In the genomic region with DNA sequence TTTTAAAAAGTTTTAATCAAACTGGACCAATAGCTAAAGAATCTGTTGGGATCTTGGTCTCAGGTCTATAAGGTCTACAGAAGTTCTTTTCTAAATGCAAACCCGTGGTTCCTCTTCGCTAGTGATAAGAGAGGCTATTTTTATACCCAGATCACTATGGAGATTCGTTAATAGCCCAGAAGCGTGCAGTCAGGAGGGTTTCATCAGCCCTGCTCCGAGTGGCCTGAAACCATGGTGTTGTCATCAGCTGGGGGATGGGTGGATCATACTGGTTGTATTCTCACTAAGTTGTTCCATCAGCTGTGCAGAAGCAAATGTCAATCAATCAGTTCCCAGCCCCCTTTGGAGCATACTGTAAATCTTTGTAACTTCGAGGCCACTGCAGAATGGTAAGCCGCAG, we compare ENCODE assay signal across 31 mouse cellular contexts. TPM values are rescaled to one million over a fixed set of nuclear protein-coding genes. Genes with fewer than 3 reads are reported as not detected.
DNase-seq lines count a peak whose midpoint lies in the region; ATAC-seq and TF ChIP-seq lines count a peak whose summit lies in the region.
"Had no signal": no experiment of that assay in that cellular context is flagged by ENCODE, and none has a peak within 500 bp of the region (broad histone marks: within the 10 kb centered on the region; RNA-seq: fewer than 3 reads in every experiment).

No protein-coding gene starts in this region.

- H3K9me3 ChIP-seq in intestine, embryonic 16.5 days (ENCODE audit: control insufficient read depth, low read length) = no peaks in the 10 kb centered on the region
- H3K9me3 ChIP-seq in stomach, postnatal 0 days (ENCODE audit: control insufficient read depth, low read length) = no peaks in the 10 kb centered on the region
- H3K9me3 ChIP-seq: embryonic facial prominence, embryonic 12.5 days; embryonic facial prominence, embryonic 15.5 days; heart, embryonic 12.5 days; heart, embryonic 15.5 days; hindbrain, embryonic 10.5 days; hindbrain, embryonic 13.5 days had no signal

- peak; percentile 26 for DNase-seq in kidney, adult 11 months
- DNase-seq in kidney, postnatal 4 days = no peak
- peak; percentile 4 for DNase-seq in kidney, postnatal 14 days
- no peak for DNase-seq in kidney, postnatal 25 days
- DNase-seq in NIH3T3 (ENCODE audit: low read depth) = peak; percentile 2
- DNase-seq in left cerebral cortex, adult 18-20 months (ENCODE audit: low spot score in 2 of 2) = no peak
- DNase-seq in stomach, postnatal 0 days (ENCODE audit: low spot score) = no peak
- DNase-seq: adrenal gland, adult 8-10 months; adrenal gland, postnatal 25 days; cerebellum, adult 18-20 months; cerebellum, adult 9-10 months; cerebellum, postnatal 25 days; gastrocnemius, postnatal 25 days; heart, adult 18-20 months; heart, postnatal 10 days; heart, postnatal 36 days had no signal

- TF ChIP-seq CTCF in stomach, postnatal 0 days (IDR thresholded peaks at IDR 0.05; ENCODE audit: low read depth) = no peak

- H3K27ac ChIP-seq in intestine, embryonic 16.5 days (ENCODE audit: low read length) = no peak overlapping the region
- no peak overlapping the region for H3K27ac ChIP-seq in stomach, postnatal 0 days (replicated peaks)
- H3K27ac ChIP-seq: embryonic facial prominence, embryonic 12.5 days; embryonic facial prominence, embryonic 15.5 days; heart, embryonic 15.5 days; hindbrain, embryonic 10.5 days; hindbrain, embryonic 13.5 days had no signal

- TF ChIP-seq EP300 in stomach, postnatal 0 days (optimal IDR thresholded peaks at IDR 0.05) = no peak

- H3K4me3 ChIP-seq in intestine, embryonic 16.5 days (ENCODE audit: low read length) = no peak overlapping the region
- no peak overlapping the region for H3K4me3 ChIP-seq in stomach, postnatal 0 days (ENCODE audit: low read depth, low read length)
- H3K4me3 ChIP-seq: embryonic facial prominence, embryonic 12.5 days; embryonic facial prominence, embryonic 15.5 days; heart, embryonic 12.5 days; heart, embryonic 15.5 days; hindbrain, embryonic 10.5 days; hindbrain, embryonic 13.5 days had no signal

- peak; percentile 51; the same call in 1 of the 2 replicates for ATAC-seq in intestine, embryonic 16.5 days
- no peak for ATAC-seq in stomach, postnatal 0 days (ENCODE audit: low FRiP score, low TSS enrichment)
- ATAC-seq: activated CD4-positive, CD25-positive, alpha-beta regulatory T cell, adult 4 months; forebrain, embryonic 14.5 days; hindbrain, embryonic 16.5 days had no signal

- H3K27me3 ChIP-seq in intestine, embryonic 16.5 days (replicated peaks; ENCODE audit: control insufficient read depth, insufficient read depth, low read length) = no peaks in the 10 kb centered on the region
- H3K27me3 ChIP-seq in stomach, postnatal 0 days (ENCODE audit: control insufficient read depth, insufficient read depth, low read length) = no peaks in the 10 kb centered on the region
- H3K27me3 ChIP-seq: embryonic facial prominence, embryonic 12.5 days; embryonic facial prominence, embryonic 15.5 days; heart, embryonic 12.5 days; heart, embryonic 15.5 days; hindbrain, embryonic 13.5 days had no signal

- 76% methylated on average over 7 of the region's 7 CpGs for WGBS in intestine, embryonic 16.5 days
- WGBS in stomach, postnatal 0 days = 91% methylated on average over 7 of the region's 7 CpGs

- H3K36me3 ChIP-seq in intestine, embryonic 16.5 days (ENCODE audit: control insufficient read depth, insufficient read depth, low read length) = no peaks in the 10 kb centered on the region
- no peaks in the 10 kb centered on the region for H3K36me3 ChIP-seq in stomach, postnatal 0 days (ENCODE audit: control insufficient read depth, insufficient read depth, low read length)
- H3K36me3 ChIP-seq: embryonic facial prominence, embryonic 12.5 days; embryonic facial prominence, embryonic 15.5 days; heart, embryonic 12.5 days; heart, embryonic 15.5 days; hindbrain, embryonic 10.5 days; hindbrain, embryonic 13.5 days had no signal

- no peaks in the 10 kb centered on the region for H3K4me1 ChIP-seq in intestine, embryonic 16.5 days (ENCODE audit: control insufficient read depth, insufficient read depth, low read length)
- no peaks in the 10 kb centered on the region for H3K4me1 ChIP-seq in stomach, postnatal 0 days (replicated peaks; ENCODE audit: control insufficient read depth, insufficient read depth)
- H3K4me1 ChIP-seq: embryonic facial prominence, embryonic 12.5 days; embryonic facial prominence, embryonic 15.5 days; hindbrain, embryonic 10.5 days; hindbrain, embryonic 13.5 days had no signal

- H3K9ac ChIP-seq in intestine, embryonic 16.5 days (ENCODE audit: low read depth, low read length) = no peak overlapping the region
- H3K9ac ChIP-seq in stomach, postnatal 0 days (ENCODE audit: low read length) = no peak overlapping the region
- H3K9ac ChIP-seq: embryonic facial prominence, embryonic 12.5 days; embryonic facial prominence, embryonic 15.5 days; heart, embryonic 12.5 days; heart, embryonic 15.5 days; hindbrain, embryonic 13.5 days had no signal

- no peak overlapping the region for H3K4me2 ChIP-seq in intestine, embryonic 16.5 days (ENCODE audit: low read depth, low read length)
- H3K4me2 ChIP-seq in stomach, postnatal 0 days (replicated peaks; ENCODE audit: low read depth) = no peak overlapping the region
- H3K4me2 ChIP-seq: embryonic facial prominence, embryonic 12.5 days; embryonic facial prominence, embryonic 15.5 days; heart, embryonic 12.5 days; heart, embryonic 15.5 days; hindbrain, embryonic 13.5 days had no signal

RNA-seq across cellular contexts. Expression of a gene that starts 29.4 kb away (rescaled TPM):
- not detected in 2 replicates for polyA plus RNA-seq in intestine, embryonic 16.5 days (2015; fragmentation: Nextera tagmentation; extraction: Ambion mirVana)
- not detected for total RNA-seq in left cerebral cortex, adult 18-20 months (2021)
- not detected in 2 replicates for polyA plus RNA-seq in stomach, postnatal 0 days (2015; fragmentation: Nextera tagmentation; extraction: Ambion mirVana)
- total RNA-seq: adrenal gland, adult 8-10 months; adrenal gland, postnatal 25 days; common myeloid progenitor, adult 5-6 weeks; gastrocnemius, adult 8-10 months; gastrocnemius, postnatal 25 days; heart, adult 18-20 months; heart, postnatal 10 days; heart, postnatal 36 days; MEL had no signal
- polyA plus RNA-seq: activated CD4-positive, CD25-positive, alpha-beta regulatory T cell, adult 4 months; embryonic facial prominence, embryonic 12.5 days; embryonic facial prominence, embryonic 15.5 days; forebrain, embryonic 11.5 days; forebrain, embryonic 14.5 days; gonadal fat pad, adult 2 months; heart, embryonic 12.5 days; heart, embryonic 15.5 days; hindbrain, embryonic 10.5 days; hindbrain, embryonic 13.5 days; hindbrain, embryonic 16.5 days had no signal

Comparison
In these comparisons a context has a peak if more than half of its experiments do, and no peak if none do; other contexts are left out.
1. DNase-seq: peak in kidney, adult 11 months (single experiment), kidney, postnatal 14 days (single experiment) and NIH3T3 (single experiment); none in kidney, postnatal 4 days (0 of 2), kidney, postnatal 25 days (0 of 2), left cerebral cortex, adult 18-20 months (0 of 2) and stomach, postnatal 0 days (single experiment).